Mouse (Mus musculus) left cerebral cortex, postnatal 4 days (tissue): Measurements from ENCODE around the gene Prdm15. TPM values are rescaled to one million over a fixed set of nuclear protein-coding genes. Genes with fewer than 3 reads are reported as not detected.

Experiments
- DNase-seq: peaks from one replicate; pipeline ENCODE4 v3.0.0-alpha.2; 2022
- intact Hi-C: fragments of 180-260 bp; cut with DNase I; formaldehyde crosslinking; loops from one replicate; pipeline ENCODE4 v1.15.1; 2025
- total RNA-seq, 2 experiments: library from RNA; stranded (reverse); gene quantifications; 2 replicates each; pipeline ENCODE4 v1.2.3; 2021

Prdm15 gene
- 10 to 100 TPM; 21.9 to 25.8 TPM for total RNA-seq

- DNase-seq, result peak; percentile 89
- intact Hi-C loops, result no loop called here
Observed at GRCm38 (mm10) chr16:97851741-97852319, at the start of gene Prdm15. Prdm15 (minus strand) TSS chr16:97851850.

DNA sequence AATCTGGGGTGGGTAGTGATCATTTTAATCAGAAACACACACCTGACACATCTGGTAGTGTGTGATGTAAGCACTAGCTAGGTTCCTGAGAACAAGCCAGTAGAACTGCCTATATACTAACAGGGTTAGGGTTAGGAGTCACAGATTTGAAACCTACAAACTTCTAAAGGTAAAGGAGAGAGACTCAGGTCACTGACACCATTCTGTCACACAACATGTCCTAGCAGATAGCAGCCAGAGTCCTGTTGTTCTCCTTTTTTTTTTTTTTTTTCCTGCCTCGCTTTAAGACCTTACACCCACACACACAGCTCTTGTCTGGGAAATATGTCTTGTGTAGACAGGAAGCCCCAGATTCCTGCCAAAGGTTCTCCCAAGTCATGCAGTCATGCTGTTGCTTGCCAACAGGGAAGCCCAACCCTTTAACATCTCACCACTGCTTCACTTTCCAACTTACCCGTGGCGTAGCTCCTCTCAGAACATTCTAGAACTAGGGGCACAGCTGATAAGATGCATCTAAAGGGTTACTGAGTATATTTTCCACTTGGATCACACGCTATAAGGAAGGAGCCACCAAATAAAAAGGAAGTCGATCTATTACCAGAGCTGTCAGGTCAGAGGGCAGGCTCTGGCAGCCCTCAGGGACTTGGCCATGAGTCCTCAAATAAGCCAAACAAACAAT is 45.8 kb upstream of the Prdm15 start:
- DNase-seq, result no peak

DNA sequence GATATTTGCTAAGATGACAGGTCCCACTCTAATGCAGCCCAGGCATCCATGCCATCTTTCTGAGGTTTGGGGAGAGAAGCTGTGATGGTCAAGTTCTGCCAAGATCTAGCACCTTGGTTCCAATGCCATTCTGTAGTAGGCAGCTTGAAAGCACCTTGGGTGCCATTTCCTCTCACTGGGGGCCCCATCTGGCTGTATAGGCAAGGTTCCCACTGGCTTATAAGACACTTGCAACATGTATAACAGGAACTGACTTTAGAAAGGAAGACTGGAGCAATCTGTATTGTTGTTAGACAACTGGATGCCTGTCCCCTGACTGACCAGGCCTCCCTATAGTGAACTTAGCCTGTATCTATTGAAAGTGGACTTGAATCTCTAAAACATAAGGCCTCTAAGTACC is 36.1 kb upstream of the Prdm15 start:
- intact Hi-C loops, result no loop called here
- no peak for DNase-seq

More for the DNA sequence above, 45.8 kb upstream of the Prdm15 start:
- intact Hi-C loops, result no loop called here

DNA sequence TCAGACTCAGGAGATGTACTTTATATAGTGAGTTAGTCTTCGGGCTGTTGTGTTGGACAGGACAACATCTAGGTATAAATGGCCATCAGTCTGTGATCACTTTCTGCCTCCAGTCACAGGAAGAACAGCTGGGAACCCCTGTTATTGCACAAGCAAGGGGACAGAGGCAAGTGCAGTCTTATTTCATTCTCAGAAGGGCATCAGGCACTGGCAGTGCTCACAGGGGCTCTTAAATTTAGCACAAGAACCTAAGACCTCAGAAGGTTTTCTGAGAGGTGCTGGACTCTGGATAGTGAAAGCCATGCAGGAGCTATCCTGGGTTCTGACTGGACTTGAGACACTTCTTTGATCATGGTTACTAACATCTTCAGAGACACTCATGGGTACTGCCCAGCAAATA is 32.0 kb upstream of the Prdm15 start:
- DNase-seq, result no peak
- intact Hi-C loops, result no loop called here

DNA sequence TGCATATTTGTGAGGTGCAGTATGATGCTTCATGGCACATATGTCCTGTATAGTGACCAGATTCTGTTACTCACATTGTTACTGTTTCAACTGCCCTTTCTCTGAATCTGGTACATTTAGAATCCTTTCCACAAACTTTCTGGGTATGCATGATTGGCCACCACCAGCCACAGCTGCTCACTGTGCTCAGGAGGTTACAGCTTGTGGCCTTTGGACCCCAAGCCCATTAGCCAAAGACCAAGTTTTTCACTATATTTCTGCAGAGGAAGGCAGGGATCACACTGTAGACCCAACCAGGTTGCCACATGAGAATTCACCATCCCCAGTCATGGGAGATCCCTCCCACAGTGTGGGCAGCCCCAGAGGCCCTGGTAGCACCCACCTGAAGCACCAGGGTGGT is 31.2 kb upstream of the Prdm15 start:
- no peak for DNase-seq
- intact Hi-C loops, result no loop called here

- intact Hi-C loops, result no loop called here
- DNase-seq, result peak; percentile 55
Observed at GRCm38 (mm10) chr16:97879134-97879533, 27.5 kb upstream of the Prdm15 start.

GRCm38 (mm10) chr16:97877502-97877901 is 25.9 kb upstream of the Prdm15 start:
- intact Hi-C loops, result no loop called here
- DNase-seq, result no peak

DNA sequence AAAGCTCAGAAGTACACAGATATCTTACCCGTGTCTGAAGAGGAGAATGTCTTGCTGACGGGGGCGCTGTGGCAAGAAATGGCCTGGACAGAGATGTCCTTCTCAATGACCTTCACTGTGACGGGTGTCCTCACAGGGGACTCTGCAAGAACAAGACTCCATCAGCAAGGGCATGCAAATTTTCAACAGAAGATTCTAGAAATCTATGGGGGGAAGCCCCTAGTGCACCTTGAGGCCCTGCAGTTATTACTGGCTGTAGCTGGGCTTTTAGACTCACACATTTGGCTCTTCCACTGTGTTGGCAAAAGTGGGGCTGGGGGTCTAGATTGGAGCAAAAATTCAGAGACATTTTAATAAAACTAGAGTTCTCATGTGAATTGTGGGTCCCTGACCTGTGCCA is 23.5 kb upstream of the Prdm15 start:
- intact Hi-C loops, result no loop called here
- DNase-seq, result no peak

- no peak for DNase-seq
- intact Hi-C loops, result no loop called here
Observed at GRCm38 (mm10) chr16:97874376-97874775, 22.7 kb upstream of the Prdm15 start.

GRCm38 (mm10) chr16:97872657-97873056 is 21.0 kb upstream of the Prdm15 start:
- peak; percentile 43 for DNase-seq
- intact Hi-C loops, result no loop called here

- DNase-seq, result no peak
- intact Hi-C loops, result no loop called here
Observed at GRCm38 (mm10) chr16:97869193-97870102, 17.8 kb upstream of the Prdm15 start.

DNA sequence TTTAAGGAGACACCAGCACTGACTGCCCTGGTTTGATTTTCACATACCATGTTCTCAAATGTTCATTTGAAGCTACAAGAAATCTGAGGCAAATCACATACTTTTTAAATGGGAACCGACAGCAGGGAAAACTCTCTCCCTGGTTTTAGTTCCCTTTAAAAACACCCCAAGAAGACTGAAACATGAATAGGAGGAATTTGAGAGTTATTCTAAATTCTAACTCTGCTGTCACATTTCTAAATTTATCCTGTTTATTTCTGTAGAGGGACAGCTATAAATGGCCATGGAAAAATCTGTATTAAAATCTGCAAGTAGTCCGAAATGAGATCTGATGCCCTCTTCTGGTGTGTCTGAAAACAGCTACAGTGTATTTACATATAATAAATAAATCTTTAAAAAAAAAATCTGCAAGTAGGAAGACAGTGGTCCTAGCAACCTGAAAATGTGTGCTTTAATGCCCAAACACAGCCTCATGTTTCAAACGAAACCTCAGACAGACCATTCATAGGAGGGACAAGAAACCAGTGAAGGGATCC is 12.3 kb upstream of the Prdm15 start:
- intact Hi-C loops, result no loop called here

DNA sequence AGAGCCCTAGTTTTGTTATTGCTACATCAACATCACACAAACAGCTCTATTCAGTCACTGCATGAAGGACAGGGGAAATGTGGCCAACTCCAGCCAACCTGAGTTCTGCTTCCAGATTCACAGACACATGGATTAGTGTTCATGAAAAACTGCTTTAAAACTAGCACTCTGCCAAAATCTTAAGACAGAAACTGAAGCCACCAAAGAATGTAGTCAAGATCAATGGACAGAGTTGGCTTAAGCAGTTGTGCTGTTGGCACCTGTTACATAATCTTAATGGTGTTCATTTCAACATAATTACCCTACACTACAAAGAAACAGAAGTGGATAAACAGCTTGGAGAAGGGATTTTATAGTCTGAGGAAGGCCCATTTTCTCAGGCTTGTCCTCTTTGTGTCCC is 4.4 kb upstream of the Prdm15 start:
- intact Hi-C loops, result no loop called here

More for the DNA sequence above, 12.3 kb upstream of the Prdm15 start:
- DNase-seq, result no peak

GRCm38 (mm10) chr16:97851061-97851740 is 449 bp downstream of the Prdm15 start:
- intact Hi-C loops, result no loop called here
- peak; percentile 91 for DNase-seq

More for the DNA sequence above, 4.4 kb upstream of the Prdm15 start:
- DNase-seq, result no peak

DNA sequence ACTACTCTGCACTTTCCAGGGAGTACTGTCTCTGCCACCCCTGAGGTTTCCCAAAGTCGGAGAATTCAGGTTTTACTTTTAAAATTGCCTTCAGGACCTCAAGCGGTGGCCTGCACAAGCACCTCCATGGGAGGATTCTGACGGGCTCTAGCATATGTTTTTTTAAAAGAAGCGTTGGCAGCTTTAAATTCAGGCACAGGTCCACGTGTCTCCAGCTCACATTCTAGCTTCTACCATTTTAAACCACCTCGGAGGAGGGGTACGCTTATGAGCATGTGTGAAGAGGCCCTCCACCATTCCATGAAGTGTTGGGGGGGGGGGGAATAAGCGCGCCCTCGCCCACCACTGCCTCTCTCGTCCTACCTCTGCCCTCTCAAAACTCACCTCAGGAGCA is 986 bp downstream of the Prdm15 start:
- intact Hi-C loops, result no loop called here
- DNase-seq, result no peak

GRCm38 (mm10) chr16:97848832-97849231 is 2.8 kb downstream of the Prdm15 start:
- intact Hi-C loops, result no loop called here
- DNase-seq, result no peak

DNA sequence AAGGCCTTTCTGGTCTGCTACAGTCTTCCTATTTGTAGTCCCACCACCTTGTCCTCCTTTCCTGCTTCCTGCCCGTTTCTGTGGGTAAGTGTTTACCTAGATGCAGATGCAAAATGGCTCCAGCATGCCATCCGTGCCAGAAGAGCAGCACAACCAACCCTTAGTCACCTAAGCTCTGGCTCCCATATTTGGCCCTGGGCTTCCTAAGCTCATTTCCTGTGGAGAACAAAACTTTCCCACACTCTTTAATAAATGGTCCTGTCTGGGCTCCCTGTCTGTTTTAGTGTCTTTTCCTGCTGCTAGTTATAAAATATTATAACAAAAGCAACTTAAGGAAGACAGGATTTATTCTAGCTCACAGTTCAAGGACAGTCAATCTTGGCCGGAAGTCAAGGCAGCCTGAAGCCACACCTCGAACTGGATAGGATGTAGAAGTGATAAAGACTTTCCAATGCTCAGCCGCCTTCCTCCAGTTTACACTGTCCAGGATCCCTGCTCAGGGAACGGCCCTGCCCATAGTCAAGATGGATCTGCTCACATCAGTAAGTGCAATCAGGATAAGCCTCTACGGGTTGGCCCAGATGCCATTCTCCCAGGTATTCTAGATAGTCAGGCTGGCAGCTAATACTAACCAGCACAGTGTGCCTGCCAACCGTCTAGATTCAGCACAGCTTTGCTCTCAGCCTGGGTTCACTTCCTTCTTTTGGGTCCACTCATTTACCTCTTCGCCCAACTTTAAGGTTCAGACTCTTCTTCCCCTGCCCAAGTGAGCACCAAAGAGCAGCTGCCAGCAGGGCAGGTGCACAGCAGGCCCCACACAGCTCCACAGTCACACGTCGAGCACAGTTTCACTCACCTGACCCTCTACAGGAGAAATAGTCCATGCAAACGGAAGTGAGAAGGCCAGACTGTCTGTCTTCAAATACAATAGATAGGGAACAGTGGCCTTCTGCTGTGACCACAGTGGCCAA is 6.4 kb downstream of the Prdm15 start:
- DNase-seq, result no peak
- intact Hi-C loops, result no loop called here

GRCm38 (mm10) chr16:97832154-97832553 is 19.5 kb downstream of the Prdm15 start:
- intact Hi-C loops, result no loop called here

GRCm38 (mm10) chr16:97828207-97828606 is 23.4 kb downstream of the Prdm15 start:
- intact Hi-C loops, result no loop called here
- no peak for DNase-seq

More at GRCm38 (mm10) chr16:97832154-97832553, 19.5 kb downstream of the Prdm15 start:
- DNase-seq, result no peak
